Mouse (Mus musculus): ENCODE results near the gene Stat3. TPM values are rescaled to one million over a fixed set of nuclear protein-coding genes. Genes with fewer than 3 reads are reported as not detected.

The Stat3 gene
- polyA plus RNA-seq, 1 experiment from 2014 or later, result 46.5 TPM

Other genes with a start within 250 kb of the Stat3 start
- gene Zfp385c, start 247.1 kb downstream of the Stat3 start, polyA plus RNA-seq (2015; fragmentation: Nextera tagmentation; extraction: Ambion mirVana), result 0.06 and 0.21 TPM in 2 replicates
- 2.8 and 4.0 TPM in 2 replicates for gene Dhx58, start 235.3 kb downstream of the Stat3 start, polyA plus RNA-seq (2015; fragmentation: Nextera tagmentation; extraction: Ambion mirVana)
- 47.3 and 50.6 TPM in 2 replicates for gene Kat2a, start 227.1 kb downstream of the Stat3 start, polyA plus RNA-seq (2015; fragmentation: Nextera tagmentation; extraction: Ambion mirVana)
- not detected in 2 replicates for gene Hspb9, start 225.7 kb downstream of the Stat3 start, polyA plus RNA-seq (2015; fragmentation: Nextera tagmentation; extraction: Ambion mirVana)
- gene Rab5c, start 201.3 kb downstream of the Stat3 start, polyA plus RNA-seq (2015; fragmentation: Nextera tagmentation; extraction: Ambion mirVana), result 24.5 and 25.5 TPM in 2 replicates
- gene Kcnh4, start 179.6 kb downstream of the Stat3 start, polyA plus RNA-seq (2015; fragmentation: Nextera tagmentation; extraction: Ambion mirVana), result 0.24 and 0.27 TPM in 2 replicates
- gene Hcrt, start 176.6 kb downstream of the Stat3 start, polyA plus RNA-seq (2015; fragmentation: Nextera tagmentation; extraction: Ambion mirVana), result not detected in 2 replicates
- gene Ghdc, start 168.6 kb downstream of the Stat3 start, polyA plus RNA-seq (2015; fragmentation: Nextera tagmentation; extraction: Ambion mirVana), result 5.5 and 7.3 TPM in 2 replicates
- gene Stat5b, start 88.8 kb downstream of the Stat3 start, polyA plus RNA-seq (2015; fragmentation: Nextera tagmentation; extraction: Ambion mirVana), result 26.6 and 27.5 TPM in 2 replicates
- 8.5 and 9.5 TPM in 2 replicates for gene Stat5a, start 80.2 kb downstream of the Stat3 start, polyA plus RNA-seq (2015; fragmentation: Nextera tagmentation; extraction: Ambion mirVana)
- 306 and 329 TPM in 2 replicates for gene Cavin1, start 31.3 kb upstream of the Stat3 start, polyA plus RNA-seq (2015; fragmentation: Nextera tagmentation; extraction: Ambion mirVana)
- 36.6 and 39.7 TPM in 2 replicates for gene Atp6v0a1, start 69.9 kb upstream of the Stat3 start, polyA plus RNA-seq (2015; fragmentation: Nextera tagmentation; extraction: Ambion mirVana)
- gene Naglu, start 130.5 kb upstream of the Stat3 start, polyA plus RNA-seq (2015; fragmentation: Nextera tagmentation; extraction: Ambion mirVana), result 17.0 and 17.9 TPM in 2 replicates
- 0.13 and 0.26 TPM in 2 replicates for gene Hsd17b1, start 138.9 kb upstream of the Stat3 start, polyA plus RNA-seq (2015; fragmentation: Nextera tagmentation; extraction: Ambion mirVana)
- 38.5 and 41.5 TPM in 2 replicates for gene Coasy, start 143.0 kb upstream of the Stat3 start, polyA plus RNA-seq (2015; fragmentation: Nextera tagmentation; extraction: Ambion mirVana)
- 50.7 and 54.5 TPM in 2 replicates for gene Mlx, start 147.7 kb upstream of the Stat3 start, polyA plus RNA-seq (2015; fragmentation: Nextera tagmentation; extraction: Ambion mirVana)
- 26.9 and 27.6 TPM in 2 replicates for gene Psmc3ip, start 155.9 kb upstream of the Stat3 start, polyA plus RNA-seq (2015; fragmentation: Nextera tagmentation; extraction: Ambion mirVana)
- 21.0 and 21.3 TPM in 2 replicates for gene Retreg3, start 180.4 kb upstream of the Stat3 start, polyA plus RNA-seq (2015; fragmentation: Nextera tagmentation; extraction: Ambion mirVana)
- 58.5 and 64.0 TPM in 2 replicates for gene Tubg1, start 180.4 kb upstream of the Stat3 start, polyA plus RNA-seq (2015; fragmentation: Nextera tagmentation; extraction: Ambion mirVana)
- 3.4 and 3.8 TPM in 2 replicates for gene Tubg2, start 216.4 kb upstream of the Stat3 start, polyA plus RNA-seq (2015; fragmentation: Nextera tagmentation; extraction: Ambion mirVana)
- gene Cntnap1, start 231.0 kb upstream of the Stat3 start, polyA plus RNA-seq (2015; fragmentation: Nextera tagmentation; extraction: Ambion mirVana), result 2.0 and 2.6 TPM in 2 replicates
- gene Plekhh3, start 231.8 kb upstream of the Stat3 start, polyA plus RNA-seq (2015; fragmentation: Nextera tagmentation; extraction: Ambion mirVana), result 19.7 and 23.5 TPM in 2 replicates
- 0.19 and 0.34 TPM in 2 replicates for gene Ccr10, start 235.9 kb upstream of the Stat3 start, polyA plus RNA-seq (2015; fragmentation: Nextera tagmentation; extraction: Ambion mirVana)

Data from stomach, embryonic 15.5 days (tissue).